Mouse (Mus musculus) neural tube, embryonic 13.5 days (tissue): ENCODE measurements around the gene Myo3a. TPM values are rescaled to one million over a fixed set of nuclear protein-coding genes. Genes with fewer than 3 reads are reported as not detected.
"Not testable (repeated sequence)": the region's sequence is repeated elsewhere in the genome, so short reads cannot be mapped to it uniquely, and the experiment has no call there.

Source experiments
- ATAC-seq: fragments of 200-750 bp; cut with Nextera tagmentation; 2 replicates; pipeline ENCODE4 v1.8.0; 2017; ENCODE audit warnings: low read depth, mild to moderate bottlenecking, moderate TSS enrichment, moderate library complexity
- H3K27ac ChIP-seq: fragments of 300-500 bp; sonication (generic); replicated peaks from 2 replicates; pipeline ENCODE4 v1.5.1; 2015; ENCODE audit warnings: moderate library complexity, mild to moderate bottlenecking, inconsistent platforms
- H3K27me3 ChIP-seq: fragments of 300-500 bp; sonication (generic); 2 replicates; pipeline ENCODE4 v1.6.1; 2015; ENCODE audit warnings: mild to moderate bottlenecking, inconsistent platforms
- H3K36me3 ChIP-seq: fragments of 300-500 bp; sonication (generic); 2 replicates; pipeline ENCODE4 v1.6.1; 2015; ENCODE audit warnings: mild to moderate bottlenecking, inconsistent platforms
- H3K4me1 ChIP-seq: fragments of 300-500 bp; sonication (generic); replicated peaks from 2 replicates; pipeline ENCODE4 v1.6.1; 2015; ENCODE audit warnings: inconsistent platforms
- H3K4me2 ChIP-seq: fragments of 300-500 bp; sonication (generic); 2 replicates; pipeline ENCODE4 v1.6.1; 2015; ENCODE audit warnings: inconsistent platforms, mild to moderate bottlenecking, moderate library complexity
- H3K4me3 ChIP-seq: fragments of 300-500 bp; sonication (generic); 2 replicates; pipeline ENCODE4 v1.5.1; 2015; ENCODE audit warnings: mild to moderate bottlenecking, inconsistent platforms
- H3K9ac ChIP-seq: fragments of 300-500 bp; sonication (generic); 2 replicates; pipeline ENCODE4 v1.6.1; 2015; ENCODE audit warnings: moderate library complexity, mild to moderate bottlenecking, inconsistent platforms
- H3K9me3 ChIP-seq: fragments of 300-500 bp; sonication (generic); 2 replicates; pipeline ENCODE4 v1.6.1; 2016; ENCODE audit warnings: inconsistent platforms
- WGBS: fragments of 180-500 bp; shearing (Covaris S2); methylation state at CpG from one replicate; pipeline ENCODE4 v1.1.7; 2015; 5-methylcytosine and 5-hydroxymethylcytosine counted together
- polyA plus RNA-seq: library from polyadenylated mRNA; unstranded; fragments of >200 nt; fragmentation: Nextera tagmentation; extraction: Ambion mirVana; gene quantifications from 2 replicates; pipeline ENCODE4 v1.2.1, GENCODE M21; 2015

Myo3a gene
- polyA plus RNA-seq, 1 experiment from 2014 or later, result not detected

DNA sequence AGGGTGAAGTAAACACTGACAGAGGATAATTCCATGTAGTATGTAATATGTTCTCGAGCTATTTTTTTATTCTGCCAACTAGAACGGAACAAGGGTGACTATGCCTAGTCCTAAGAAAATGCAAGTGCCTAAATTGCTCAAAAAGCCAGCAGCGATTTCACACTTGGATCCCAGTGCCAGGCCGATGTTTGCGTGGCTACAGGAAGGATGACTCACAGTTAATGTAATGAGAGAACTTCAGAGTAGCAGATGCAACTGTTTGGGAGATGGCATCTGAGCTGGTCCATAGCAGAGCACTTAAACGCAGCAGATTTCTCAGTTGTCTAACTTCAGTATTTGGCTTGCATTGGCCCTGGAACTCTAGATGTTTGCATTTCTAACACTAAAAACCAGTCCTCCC is 321.1 kb downstream of the Myo3a start:
- Histone ChIP-seq H3K27ac (no peak overlapping the region), H3K4me2 (no peak overlapping the region), H3K4me1 (no peaks in the 10 kb centered on the region), H3K9ac (no peak overlapping the region), H3K9me3 (no peaks in the 10 kb centered on the region), H3K4me3 (no peak overlapping the region), H3K36me3 (no peaks in the 10 kb centered on the region), H3K27me3 (no peaks in the 10 kb centered on the region)
- ATAC-seq, result no peak
- WGBS, result 90% methylated on average over 6 of the region's 6 CpGs

DNA sequence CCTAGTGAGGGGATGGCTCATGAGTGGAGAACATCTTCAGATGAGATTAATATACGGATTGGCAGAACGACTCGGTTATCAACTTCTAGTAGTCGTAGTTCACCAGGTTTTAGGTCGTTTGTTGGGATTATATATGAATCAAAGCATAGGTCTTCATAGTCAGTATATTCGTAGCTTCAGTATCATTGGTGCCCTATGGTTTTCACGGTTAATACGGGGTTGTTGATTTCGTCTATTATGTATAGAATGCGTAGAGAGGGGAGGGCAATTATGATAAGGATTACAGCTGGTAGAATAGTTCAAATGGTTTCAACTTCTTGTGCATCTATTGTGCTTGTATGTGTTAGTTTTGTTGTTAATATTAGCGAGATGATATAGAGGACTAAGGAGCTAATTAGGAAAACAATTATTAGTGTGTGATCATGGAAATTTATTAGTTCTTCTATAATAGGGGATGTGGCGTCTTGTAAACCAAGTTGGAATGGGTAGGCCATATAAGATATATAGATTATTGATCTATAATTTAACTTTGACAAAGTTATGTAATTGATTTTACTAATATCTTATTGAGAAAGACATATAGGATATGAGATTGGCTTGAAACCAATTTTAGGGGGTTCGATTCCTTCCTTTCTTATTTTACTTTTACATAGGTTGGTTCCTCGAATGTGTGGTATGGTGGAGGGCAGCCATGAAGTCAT is 360.3 kb downstream of the Myo3a start:
- H3K27ac ChIP-seq, H3K4me2 ChIP-seq, H3K27me3 ChIP-seq, H3K9ac ChIP-seq, H3K36me3 ChIP-seq, H3K9me3 ChIP-seq, H3K4me1 ChIP-seq, H3K4me3 ChIP-seq: not testable (repeated sequence)
- peak; percentile 84 for ATAC-seq
- 84% methylated on average over 14 of the region's 14 CpGs for WGBS

- H3K9ac ChIP-seq, H3K4me1 ChIP-seq, H3K27me3 ChIP-seq, H3K4me3 ChIP-seq, H3K9me3 ChIP-seq, H3K4me2 ChIP-seq, H3K36me3 ChIP-seq, H3K27ac ChIP-seq: not testable (repeated sequence)
- peak; percentile 51 for ATAC-seq
- 92% methylated on average over 5 of the region's 5 CpGs for WGBS
These were observed 360.9 kb downstream of the Myo3a start for GRCm38 (mm10) chr2:22588170-22588541.

- not testable (repeated sequence) for H3K27ac ChIP-seq, H3K36me3 ChIP-seq, H3K9ac ChIP-seq, H3K27me3 ChIP-seq, H3K4me1 ChIP-seq, H3K9me3 ChIP-seq, H3K4me2 ChIP-seq, H3K4me3 ChIP-seq
- ATAC-seq, result peak; percentile 97
- WGBS, result 71% methylated on average over 12 of the region's 12 CpGs
These were observed 361.5 kb downstream of the Myo3a start for GRCm38 (mm10) chr2:22588673-22589381.

DNA sequence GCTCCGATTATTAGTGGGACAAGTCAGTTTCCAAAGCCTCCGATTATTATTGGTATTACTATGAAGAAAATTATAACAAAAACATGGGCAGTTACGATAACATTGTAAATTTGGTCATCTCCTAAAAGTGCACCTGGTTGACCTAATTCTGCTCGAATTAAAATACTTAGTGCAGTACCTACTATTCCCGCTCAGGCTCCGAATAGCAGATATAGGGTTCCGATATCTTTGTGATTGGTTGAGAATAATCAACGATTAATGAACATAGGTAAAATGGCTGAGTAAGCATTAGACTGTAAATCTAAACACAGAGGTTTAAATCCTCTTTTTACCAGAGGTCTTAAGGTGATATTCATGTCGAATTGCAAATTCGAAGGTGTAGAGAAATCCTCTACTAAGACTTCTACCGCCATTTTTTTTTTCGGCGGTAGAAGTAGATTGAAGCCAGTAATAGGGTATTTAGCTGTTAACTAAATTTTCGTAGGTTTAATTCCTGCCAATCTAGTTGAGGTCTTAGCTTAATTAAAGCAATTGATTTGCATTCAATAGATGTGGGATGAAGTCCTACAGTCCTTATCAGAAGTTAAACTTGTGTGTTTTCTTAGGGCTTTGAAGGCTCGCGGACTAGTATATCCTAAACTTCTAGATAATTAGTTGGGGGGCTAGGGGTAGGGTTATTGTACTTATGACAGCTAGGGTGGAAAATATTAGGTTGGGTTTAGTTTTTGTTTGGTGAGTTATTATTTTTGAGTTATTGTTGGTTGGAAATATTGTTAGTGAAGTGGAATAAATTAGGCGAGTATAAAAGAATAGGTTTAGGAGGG is 362.3 kb downstream of the Myo3a start:
- ATAC-seq, result peak; percentile 92
- WGBS, result 87% methylated on average over 16 of the region's 17 CpGs
- not testable (repeated sequence) for H3K36me3 ChIP-seq, H3K9ac ChIP-seq, H3K4me2 ChIP-seq, H3K27ac ChIP-seq, H3K4me1 ChIP-seq, H3K4me3 ChIP-seq, H3K27me3 ChIP-seq, H3K9me3 ChIP-seq

DNA sequence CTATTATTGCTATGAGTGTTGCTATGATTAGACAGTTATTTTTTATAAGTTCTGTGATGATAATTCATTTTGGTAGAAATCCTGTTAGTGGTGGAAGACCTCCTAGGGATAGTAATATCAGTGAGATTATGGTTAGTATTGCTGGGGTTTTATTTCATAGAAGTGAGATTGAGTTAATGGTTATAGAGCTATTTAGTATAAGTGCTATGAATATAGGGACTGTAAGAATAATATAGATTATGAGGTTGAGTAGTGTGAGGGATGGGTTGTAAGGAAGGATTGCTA is 362.8 kb downstream of the Myo3a start:
- H3K4me3 ChIP-seq, result no peak overlapping the region
- no peaks in the 10 kb centered on the region for H3K9me3 ChIP-seq
- ATAC-seq, result no peak
- no peak overlapping the region for H3K27ac ChIP-seq
- H3K36me3 ChIP-seq, result no peaks in the 10 kb centered on the region
- no peak overlapping the region for H3K4me2 ChIP-seq
- H3K4me1 ChIP-seq, result no peaks in the 10 kb centered on the region
- no peaks in the 10 kb centered on the region for H3K27me3 ChIP-seq
- H3K9ac ChIP-seq, result no peak overlapping the region

GRCm38 (mm10) chr2:22617951-22618350 is 390.6 kb downstream of the Myo3a start:
- Histone ChIP-seq H3K36me3 (no peaks in the 10 kb centered on the region), H3K9ac (no peak overlapping the region), H3K27ac (no peak overlapping the region), H3K4me3 (no peak overlapping the region), H3K27me3 (peaks cover 60% of the 10 kb centered on the region), H3K9me3 (no peaks in the 10 kb centered on the region), H3K4me1 (peaks cover 35% of the 10 kb centered on the region), H3K4me2 (no peak overlapping the region)
- no peak for ATAC-seq
- 4% methylated on average over 9 of the region's 9 CpGs for WGBS

DNA sequence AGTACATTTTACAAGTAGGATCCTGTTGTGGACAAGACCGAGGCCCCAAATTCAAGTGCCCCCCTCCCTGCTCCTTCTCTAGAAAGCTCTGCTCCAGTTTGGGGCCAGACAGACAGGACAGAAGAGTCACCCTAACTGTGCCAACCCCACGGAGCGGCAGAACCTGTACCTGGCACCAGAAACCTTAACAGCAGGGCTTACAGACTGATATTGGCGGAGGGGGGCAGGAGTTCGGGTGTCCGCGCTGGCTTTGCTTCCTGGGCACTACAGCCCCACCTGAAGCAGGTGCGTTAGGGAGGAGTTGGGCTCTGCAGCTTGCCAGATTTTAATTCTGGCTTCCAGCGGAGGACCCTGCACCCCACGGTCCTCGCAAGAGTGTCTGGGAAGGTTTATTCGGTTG is 392.1 kb downstream of the Myo3a start:
- Histone ChIP-seq H3K27me3 (peaks cover 73% of the 10 kb centered on the region), H3K36me3 (no peaks in the 10 kb centered on the region), H3K4me2 (peak overlapping the region; percentile 56), H3K27ac (peak overlapping the region; percentile 96), H3K4me1 (peaks cover 46% of the 10 kb centered on the region), H3K9ac (peak overlapping the region; percentile 53), H3K4me3 (peak overlapping the region; percentile 18), H3K9me3 (no peaks in the 10 kb centered on the region)
- no peak for ATAC-seq
- WGBS, result 4% methylated on average over 12 of the region's 12 CpGs

GRCm38 (mm10) chr2:22620030-22620429 is 392.7 kb downstream of the Myo3a start:
- Histone ChIP-seq H3K4me2 (peak overlapping the region; percentile 56), H3K27ac (peak overlapping the region; percentile 96), H3K27me3 (peaks cover 80% of the 10 kb centered on the region), H3K9me3 (no peaks in the 10 kb centered on the region), H3K4me3 (peak overlapping the region; percentile 18; the same call in 1 of the 2 replicates), H3K4me1 (peaks cover 46% of the 10 kb centered on the region), H3K9ac (peak overlapping the region; percentile 53), H3K36me3 (no peaks in the 10 kb centered on the region)
- ATAC-seq, result 0 out of 2 replicates have a peak, but pooled peaks have one; percentile 6
- 1% methylated on average over 6 of the region's 6 CpGs for WGBS

DNA sequence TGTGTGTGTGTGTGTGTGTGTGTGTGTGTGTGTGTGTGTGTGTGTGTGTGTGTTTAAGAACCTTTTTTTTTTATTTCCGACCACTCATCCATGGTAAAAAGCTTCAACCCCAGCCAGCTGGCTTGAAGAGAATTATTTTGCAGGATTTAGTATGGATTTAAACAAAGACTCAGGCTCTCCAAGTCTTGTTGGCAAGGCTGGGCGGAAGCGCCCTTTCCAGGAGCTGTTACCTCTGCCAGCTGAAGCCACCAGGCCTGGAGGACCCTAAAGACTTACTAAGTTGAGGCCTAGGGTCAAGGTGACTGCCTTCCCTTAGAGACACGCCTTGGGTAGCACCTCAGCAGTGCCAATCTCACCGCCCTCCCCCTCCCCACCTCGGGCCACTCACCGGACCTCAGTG is 393.2 kb downstream of the Myo3a start:
- H3K27me3 ChIP-seq, result peaks cover 85% of the 10 kb centered on the region
- H3K4me2 ChIP-seq, result peak overlapping the region; percentile 56
- no peaks in the 10 kb centered on the region for H3K36me3 ChIP-seq
- H3K4me1 ChIP-seq, result peaks cover 46% of the 10 kb centered on the region
- peak overlapping the region; percentile 50; the same call in 1 of the 2 replicates for H3K4me3 ChIP-seq
- peak overlapping the region; percentile 96 for H3K27ac ChIP-seq
- 4% methylated on average over 7 of the region's 7 CpGs for WGBS
- H3K9me3 ChIP-seq, result no peaks in the 10 kb centered on the region
- H3K9ac ChIP-seq, result peak overlapping the region; percentile 83
- no peak for ATAC-seq

GRCm38 (mm10) chr2:22620978-22621827 is 393.9 kb downstream of the Myo3a start:
- peaks cover 46% of the 10 kb centered on the region for H3K4me1 ChIP-seq
- H3K9me3 ChIP-seq, result no peaks in the 10 kb centered on the region
- peak; percentile 33 for ATAC-seq
- peak overlapping the region; percentile 96 for H3K27ac ChIP-seq
- peaks cover 91% of the 10 kb centered on the region for H3K27me3 ChIP-seq
- H3K4me3 ChIP-seq, result peak overlapping the region; percentile 50
- peak overlapping the region; percentile 56 for H3K4me2 ChIP-seq
- no peaks in the 10 kb centered on the region for H3K36me3 ChIP-seq
- peak overlapping the region; percentile 83 for H3K9ac ChIP-seq
- WGBS, result 4% methylated on average over 20 of the region's 20 CpGs
